11 mouse cellular contexts compared by ENCODE assay signal in the genomic region with DNA sequence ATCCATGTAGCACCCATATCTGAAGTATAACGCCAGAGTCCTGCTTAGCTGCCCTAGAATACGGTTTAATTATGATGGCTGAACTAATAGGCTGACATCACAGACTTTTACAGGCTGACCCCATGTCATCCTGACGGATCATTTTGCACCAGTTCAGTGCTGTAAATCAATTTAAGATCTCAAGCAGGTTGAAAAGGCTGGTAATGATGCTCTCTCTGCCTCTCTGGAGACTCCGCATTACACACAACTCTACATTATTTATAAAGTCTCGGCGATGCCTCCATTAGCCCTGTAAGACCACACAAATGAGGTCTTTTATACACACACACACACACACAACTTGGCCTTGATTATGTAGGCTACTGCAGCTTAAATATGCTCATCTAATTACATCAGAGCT. TPM values are rescaled to one million over a fixed set of nuclear protein-coding genes. Genes with fewer than 3 reads are reported as not detected.
DNase-seq lines count a peak whose midpoint lies in the region; ATAC-seq and TF ChIP-seq lines count a peak whose summit lies in the region.
"Had no signal": no experiment of that assay in that cellular context is flagged by ENCODE, and none has a peak within 500 bp of the region (broad histone marks: within the 10 kb centered on the region; RNA-seq: fewer than 3 reads in every experiment).

No protein-coding gene starts in this region.

- H3K9ac ChIP-seq in forebrain, embryonic 15.5 days (replicated peaks) = peak overlapping the region; percentile 99
- no peak overlapping the region for H3K9ac ChIP-seq in stomach, embryonic 15.5 days
- H3K9ac ChIP-seq in heart, embryonic 12.5 days = no peak overlapping the region

- peak overlapping the region; percentile 57 for H3K4me2 ChIP-seq in forebrain, embryonic 15.5 days (replicated peaks)
- H3K4me2 ChIP-seq in stomach, embryonic 15.5 days = peak overlapping the region; percentile 57; the same call in 1 of the 2 replicates
- H3K4me2 ChIP-seq in heart, embryonic 12.5 days = no peak overlapping the region

- no peaks in the 10 kb centered on the region for H3K36me3 ChIP-seq in forebrain, embryonic 15.5 days
- no peaks in the 10 kb centered on the region for H3K36me3 ChIP-seq in stomach, embryonic 15.5 days
- no peaks in the 10 kb centered on the region for H3K36me3 ChIP-seq in heart, embryonic 12.5 days

- 0 out of 2 replicates have a peak overlapping the region, but pooled peaks have one; percentile 93 for H3K27ac ChIP-seq in layer of hippocampus, adult 2 months
- peak overlapping the region; percentile 99 for H3K27ac ChIP-seq in forebrain, embryonic 15.5 days (replicated peaks)
- no peak overlapping the region for H3K27ac ChIP-seq in stomach, embryonic 15.5 days
- no peak overlapping the region for H3K27ac ChIP-seq in heart, embryonic 12.5 days (ENCODE audit: poor library complexity, severe bottlenecking)

- no peak for DNase-seq in layer of hippocampus, adult 2 months (ENCODE audit: low spot score in 2 of 2)
- DNase-seq in layer of hippocampus, postnatal 25 days (ENCODE audit: extremely low spot score in 1 of 2, low spot score in 1 of 2) = no peak
- DNase-seq in mesoderm, embryonic 11.5 days (ENCODE audit: low read depth, low spot score) = peak; percentile 55
- DNase-seq in right cerebral cortex, postnatal 4 days = no peak
- no peak for DNase-seq in left cerebral cortex, postnatal 10 days (ENCODE audit: extremely low spot score in 1 of 2, low spot score in 2 of 2)
- DNase-seq: heart, postnatal 10 days; lung, adult 18-20 months; thymus, postnatal 14 days had no signal

- intact Hi-C loops in left cerebral cortex, postnatal 10 days (cut with DNase I) = loop anchor here (5.0 kb wide), 1 partner anchor 100 kb away; no protein-coding TSS in a partner anchor

- WGBS in forebrain, embryonic 15.5 days = 28% methylated on average over 6 of the region's 6 CpGs
- 56% methylated on average over 6 of the region's 6 CpGs for WGBS in stomach, embryonic 15.5 days
- 80% methylated on average over 6 of the region's 6 CpGs for WGBS in heart, embryonic 12.5 days

- H3K4me3 ChIP-seq in layer of hippocampus, adult 2 months = no peak overlapping the region
- peak overlapping the region; percentile 88 for H3K4me3 ChIP-seq in forebrain, embryonic 15.5 days
- no peak overlapping the region for H3K4me3 ChIP-seq in stomach, embryonic 15.5 days (replicated peaks)
- H3K4me3 ChIP-seq in heart, embryonic 12.5 days = no peak overlapping the region

- no peaks in the 10 kb centered on the region for H3K9me3 ChIP-seq in forebrain, embryonic 15.5 days
- no peaks in the 10 kb centered on the region for H3K9me3 ChIP-seq in stomach, embryonic 15.5 days
- no peaks in the 10 kb centered on the region for H3K9me3 ChIP-seq in heart, embryonic 12.5 days (replicated peaks)

- no peaks in the 10 kb centered on the region for H3K27me3 ChIP-seq in forebrain, embryonic 15.5 days
- H3K27me3 ChIP-seq in stomach, embryonic 15.5 days (replicated peaks) = no peaks in the 10 kb centered on the region
- no peaks in the 10 kb centered on the region for H3K27me3 ChIP-seq in heart, embryonic 12.5 days (replicated peaks)

- no peak for TF ChIP-seq CTCF in layer of hippocampus, adult 2 months (conservative IDR thresholded peaks at IDR 0.05)

- no peak for ATAC-seq in forebrain, embryonic 15.5 days (replicated peaks)
- ATAC-seq in stomach, embryonic 15.5 days (ENCODE audit: insufficient read depth, low FRiP score, low read depth) = no peak
- no peak for ATAC-seq in heart, embryonic 12.5 days (ENCODE audit: insufficient number of reproducible peaks, low FRiP score)

- H3K4me1 ChIP-seq in forebrain, embryonic 15.5 days = peaks cover 53% of the 10 kb centered on the region
- H3K4me1 ChIP-seq in stomach, embryonic 15.5 days = peaks cover 18% of the 10 kb centered on the region
- peaks cover 41% of the 10 kb centered on the region for H3K4me1 ChIP-seq in heart, embryonic 12.5 days (replicated peaks)

RNA-seq across cellular contexts. Expression of gene Smad1, which starts 2.4 kb away (rescaled TPM):
- total RNA-seq in layer of hippocampus, adult 2 months (2021) = 10 to 100 TPM; 23.9 to 24.5 TPM
- 10 to 100 TPM; 23.9 to 24.4 TPM for total RNA-seq in layer of hippocampus, postnatal 25 days (2021)
- polyA plus RNA-seq in forebrain, embryonic 15.5 days (2015; fragmentation: Nextera tagmentation; extraction: Ambion mirVana) = 63.6 and 66.6 TPM in 2 replicates
- 39.8 and 39.9 TPM in 2 replicates for polyA plus RNA-seq in stomach, embryonic 15.5 days (2015; fragmentation: Nextera tagmentation; extraction: Ambion mirVana)
- 28.7 and 31.5 TPM in 2 replicates for polyA plus RNA-seq in heart, embryonic 12.5 days (2016; fragmentation: Nextera tagmentation; extraction: Ambion mirVana)
- total RNA-seq in left cerebral cortex, postnatal 10 days (2021) = 10 to 100 TPM; 37.5 TPM

Comparison
In these comparisons a context has a peak if more than half of its experiments do, and no peak if none do; other contexts are left out.
1. H3K27ac ChIP-seq: peak in layer of hippocampus, adult 2 months (single experiment) and forebrain, embryonic 15.5 days (single experiment); none in stomach, embryonic 15.5 days (single experiment) and heart, embryonic 12.5 days (single experiment).